Mouse (Mus musculus) frontal cortex, postnatal 36 days (tissue): Measurements from ENCODE around the gene Mcm5.

Experiments
- DNase-seq, 2 experiments: peaks; one replicate each; pipeline ENCODE4 v3.0.0; 2022; ENCODE audit warnings: low spot score in 2 of 2

Mcm5 gene

GRCm38 (mm10) chr8:75093399-75094156 is 15.8 kb upstream of the Mcm5 start, which contains the start of gene Hmox1:
Hmox1 (plus strand) TSS chr8:75093621.
- DNase-seq, result peak; percentile 89 to 91

GRCm38 (mm10) chr8:75102956-75103355 is 6.4 kb upstream of the Mcm5 start:
- no peak for DNase-seq

GRCm38 (mm10) chr8:75103376-75103878 is 5.9 kb upstream of the Mcm5 start:
- DNase-seq, result no peak

GRCm38 (mm10) chr8:75108527-75109235 is 688 bp upstream of the Mcm5 start:
- DNase-seq, result peak; percentile 65 to 79

GRCm38 (mm10) chr8:75110093-75110492 is 724 bp downstream of the Mcm5 start:
- no peak for DNase-seq

- no peak for DNase-seq
These were observed 9.1 kb downstream of the Mcm5 start for GRCm38 (mm10) chr8:75118505-75118904.

- no peak for DNase-seq
These were observed 9.9 kb downstream of the Mcm5 start for GRCm38 (mm10) chr8:75119287-75119686.

- no peak for DNase-seq
These were observed 10.4 kb downstream of the Mcm5 start for GRCm38 (mm10) chr8:75119747-75120146.

- no peak for DNase-seq
These were observed 18.0 kb downstream of the Mcm5 start for GRCm38 (mm10) chr8:75127406-75127805.

- DNase-seq, result peak in 1 of 2 experiments; percentile 57
These were observed 23.1 kb downstream of the Mcm5 start for GRCm38 (mm10) chr8:75132485-75132884.

- DNase-seq, result no peak
These were observed 24.0 kb downstream of the Mcm5 start for GRCm38 (mm10) chr8:75133399-75133798.

- DNase-seq, result peak; percentile 55 to 64
These were observed 25.4 kb downstream of the Mcm5 start for GRCm38 (mm10) chr8:75134603-75135391.

- peak in 1 of 2 experiments; percentile 23 for DNase-seq
These were observed 26.4 kb downstream of the Mcm5 start for GRCm38 (mm10) chr8:75135756-75136155.

GRCm38 (mm10) chr8:75136256-75136655 is 26.9 kb downstream of the Mcm5 start:
- DNase-seq, result no peak

GRCm38 (mm10) chr8:75137536-75137935 is 28.2 kb downstream of the Mcm5 start:
- DNase-seq, result peak; percentile 36 to 63

- no peak for DNase-seq
These were observed 41.7 kb downstream of the Mcm5 start for GRCm38 (mm10) chr8:75150911-75151610.

GRCm38 (mm10) chr8:75151743-75152142 is 42.4 kb downstream of the Mcm5 start:
- no peak for DNase-seq

- no peak for DNase-seq
These were observed 43.2 kb downstream of the Mcm5 start for GRCm38 (mm10) chr8:75152505-75153082.

GRCm38 (mm10) chr8:75154855-75155478 is 45.6 kb downstream of the Mcm5 start:
- no peak for DNase-seq

- no peak for DNase-seq
These were observed 46.5 kb downstream of the Mcm5 start for GRCm38 (mm10) chr8:75155740-75156322.
